Mouse (Mus musculus) gastrocnemius, adult 2 months (tissue): ENCODE data around the gene 5830411N06Rik. TPM values are rescaled to one million over a fixed set of nuclear protein-coding genes. Genes with fewer than 3 reads are reported as not detected.

Experiments used
- DNase-seq: peaks from one replicate; pipeline ENCODE4 v3.0.0; 2022
- H3K27ac ChIP-seq: fragments of 200-600 bp; 2 replicates; pipeline ENCODE4 v1.8.1; 2022; ENCODE audit warnings: mild to moderate bottlenecking
- H3K4me3 ChIP-seq: fragments of 200-600 bp; 2 replicates; pipeline ENCODE4 v1.8.1; 2022; ENCODE audit warnings: mild to moderate bottlenecking, moderate library complexity
- CTCF ChIP-seq: fragments of 200-600 bp; IDR thresholded peaks from 2 replicates; pipeline ENCODE4 v1.8.1; 2022; ENCODE audit warnings: antibody characterized with exemption, mild to moderate bottlenecking, moderate library complexity
- intact Hi-C: fragments of 180-260 bp; cut with DNase I; formaldehyde crosslinking; loops from one replicate; pipeline ENCODE4 v1.15.1; 2025
- long read RNA-seq, 2 experiments: library from polyadenylated mRNA; stranded (forward); transcript quantifications; one replicate each; pipeline ENCODE4 v2.0.0; 2021
- total RNA-seq, 2 experiments: library from RNA; stranded (reverse); gene quantifications; 2 replicates each; pipeline ENCODE4 v1.2.3; 2021

The 5830411N06Rik gene
- total RNA-seq, result not detected
- long read RNA-seq, experiment 1, result 0 reads
- long read RNA-seq, experiment 2, result 0 reads

DNA sequence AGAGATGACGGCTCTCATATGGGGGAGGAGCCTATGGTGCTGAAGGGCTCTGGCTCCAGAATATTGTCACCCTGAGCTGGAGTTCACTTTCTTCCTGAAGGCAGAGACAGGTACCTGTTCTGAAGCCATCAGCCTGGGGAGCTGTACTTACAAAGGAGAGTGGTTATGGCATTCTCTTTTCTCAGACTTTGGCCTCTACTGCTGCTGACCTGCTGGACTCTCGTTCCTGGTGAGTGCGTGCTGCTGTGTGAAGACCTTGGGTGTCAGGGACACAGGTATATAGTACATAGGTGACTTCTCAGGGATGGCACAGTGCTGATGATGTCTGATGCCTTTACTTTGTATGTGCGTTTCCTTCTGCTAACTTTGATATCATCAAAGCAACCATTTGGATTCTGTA is at the start of gene 5830411N06Rik:
Gene 5830411N06Rik, plus strand, starts transcription at position 69 of the 400 bp plus-strand sequence.
- no peak for TF ChIP-seq CTCF
- no peak for DNase-seq
- intact Hi-C loops, result no loop called here
- H3K4me3 ChIP-seq, result no peak within 1 kb of the TSS
- no peak within 1 kb of the TSS for H3K27ac ChIP-seq

DNA sequence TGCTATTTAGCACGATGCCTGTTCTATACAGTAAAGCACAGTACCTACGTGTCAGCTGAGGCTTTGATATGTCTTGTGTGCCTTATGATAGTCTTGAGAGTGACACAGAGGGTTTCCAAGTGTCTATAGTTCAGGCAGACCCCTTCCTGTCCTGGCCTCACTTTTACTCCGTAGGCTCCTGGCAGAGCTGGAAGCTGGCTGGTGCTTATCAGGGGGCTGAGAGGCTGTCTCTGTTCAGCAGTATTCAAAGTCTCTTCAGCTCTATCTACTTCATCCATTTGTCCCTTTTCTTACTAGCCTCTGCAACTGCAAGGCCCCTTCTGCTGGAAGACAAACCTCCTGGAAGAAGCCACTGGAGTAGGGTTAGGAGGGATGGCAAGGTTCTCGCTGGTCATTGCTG is 46.0 kb upstream of the 5830411N06Rik start:
- Histone ChIP-seq H3K4me3 (no peak overlapping the region), H3K27ac (no peak overlapping the region)
- DNase-seq, result no peak
- no peak for TF ChIP-seq CTCF
- intact Hi-C loops, result no loop called here

DNA sequence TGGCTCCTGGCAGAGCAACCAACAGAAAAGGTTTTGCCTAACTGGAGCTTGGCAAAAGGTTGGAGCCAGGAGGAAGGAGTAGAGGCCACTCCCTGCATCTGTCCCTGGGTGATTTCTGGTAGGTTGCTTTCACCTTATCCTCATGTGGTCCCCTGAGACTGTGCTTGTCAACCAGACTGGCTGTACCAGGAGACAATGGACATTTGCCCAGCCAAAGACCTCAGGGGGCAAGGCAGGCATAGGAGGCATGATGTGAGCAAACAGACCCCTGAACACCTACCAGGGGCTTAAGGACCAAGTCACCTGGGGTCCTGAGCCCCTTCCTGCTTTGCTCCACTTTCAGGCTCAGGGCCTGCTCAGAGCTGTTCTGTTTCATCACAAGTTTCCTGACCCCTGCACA is 41.2 kb upstream of the 5830411N06Rik start, which contains the start of gene Olfr524:
Gene Olfr524, minus strand, starts transcription at position 101 of the 400 bp plus-strand sequence.
- no peak for TF ChIP-seq CTCF
- intact Hi-C loops, result no loop called here
- Histone ChIP-seq H3K4me3 (no peak within 1 kb of the TSS), H3K27ac (no peak within 1 kb of the TSS)
- DNase-seq, result no peak

DNA sequence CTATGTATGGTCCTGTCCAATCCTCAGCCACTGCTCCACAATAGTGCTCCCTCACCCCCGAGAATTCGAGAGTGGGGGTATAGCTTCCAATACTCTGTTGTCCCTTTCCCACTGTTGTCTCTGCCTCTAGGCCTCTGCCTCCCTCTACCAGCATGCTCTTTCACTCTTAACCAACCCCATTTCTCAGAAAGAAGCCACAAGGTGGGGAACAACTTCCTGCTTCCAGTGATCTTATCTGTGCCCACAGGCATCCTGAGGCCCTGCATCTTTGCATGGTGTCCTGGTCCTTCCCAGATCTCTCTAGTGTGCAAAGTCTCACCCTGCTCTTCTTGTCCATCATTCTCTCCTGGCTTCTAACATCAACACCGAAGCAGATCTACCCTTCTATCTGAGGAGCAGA is 40.2 kb upstream of the 5830411N06Rik start:
- no peak overlapping the region for H3K4me3 ChIP-seq
- intact Hi-C loops, result no loop called here
- H3K27ac ChIP-seq, result no peak overlapping the region
- TF ChIP-seq CTCF, result no peak
- no peak for DNase-seq

GRCm38 (mm10) chr7:140208153-140208552 is 38.9 kb upstream of the 5830411N06Rik start:
- Histone ChIP-seq H3K27ac (no peak overlapping the region), H3K4me3 (no peak overlapping the region)
- TF ChIP-seq CTCF, result no peak
- no peak for DNase-seq
- intact Hi-C loops, result no loop called here

GRCm38 (mm10) chr7:140208677-140209076 is 38.4 kb upstream of the 5830411N06Rik start:
- intact Hi-C loops, result no loop called here
- no peak overlapping the region for H3K27ac ChIP-seq
- no peak for TF ChIP-seq CTCF
- no peak for DNase-seq
- H3K4me3 ChIP-seq, result no peak overlapping the region

GRCm38 (mm10) chr7:140213841-140214240 is 33.2 kb upstream of the 5830411N06Rik start:
- H3K4me3 ChIP-seq, result no peak overlapping the region
- no peak for TF ChIP-seq CTCF
- no peak for DNase-seq
- no peak overlapping the region for H3K27ac ChIP-seq
- intact Hi-C loops, result no loop called here

DNA sequence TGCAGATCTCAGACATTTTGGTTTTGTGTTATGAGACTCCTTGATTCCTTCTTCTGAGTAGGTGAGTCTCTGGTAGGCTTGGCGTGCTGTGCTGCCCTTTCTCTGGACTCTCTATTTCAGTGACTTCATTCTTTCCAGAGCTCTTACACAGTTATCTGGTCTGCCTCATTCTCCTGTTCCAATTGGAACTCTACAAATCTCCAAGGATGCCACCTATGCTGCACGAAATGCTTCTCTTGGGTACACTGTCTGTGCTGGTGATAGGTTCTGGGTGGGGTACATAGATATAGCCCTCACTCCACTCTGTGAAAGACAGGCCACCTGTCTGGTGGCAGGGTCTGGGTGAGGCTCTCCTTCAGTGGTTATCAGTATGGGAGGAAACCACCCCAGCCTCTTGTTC is 29.1 kb upstream of the 5830411N06Rik start, which contains the start of gene Cd163l1:
Gene Cd163l1, plus strand, starts transcription at position 301 of the 400 bp plus-strand sequence.
- no peak within 1 kb of the TSS for H3K27ac ChIP-seq
- no peak for TF ChIP-seq CTCF
- intact Hi-C loops, result no loop called here

GRCm38 (mm10) chr7:140219268-140219667 is 27.8 kb upstream of the 5830411N06Rik start:
- DNase-seq, result no peak
- TF ChIP-seq CTCF, result no peak
- intact Hi-C loops, result no loop called here
- Histone ChIP-seq H3K4me3 (no peak overlapping the region), H3K27ac (no peak overlapping the region)

More for the DNA sequence above, 29.1 kb upstream of the 5830411N06Rik start, which contains the start of gene Cd163l1:
- DNase-seq, result no peak
- no peak within 1 kb of the TSS for H3K4me3 ChIP-seq

DNA sequence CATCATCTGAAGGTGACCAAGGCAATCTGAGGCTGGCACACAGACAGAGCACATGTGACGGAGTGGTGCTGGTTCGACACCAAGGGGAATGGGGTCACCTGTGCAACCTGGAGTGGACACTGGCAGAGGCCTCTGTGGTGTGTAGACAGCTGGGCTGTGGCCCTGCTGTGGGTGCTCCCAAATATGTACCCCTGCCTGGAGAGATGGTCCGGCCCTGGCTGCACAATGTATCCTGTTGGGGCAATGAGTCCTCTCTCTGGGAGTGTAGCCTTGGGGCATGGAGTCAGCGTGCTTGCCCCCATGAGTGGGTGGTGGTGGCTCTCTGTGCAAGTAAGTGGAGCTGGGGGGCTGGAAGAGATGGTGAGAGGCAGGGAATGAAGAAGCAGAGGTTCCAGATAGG is 26.7 kb upstream of the 5830411N06Rik start:
- no peak for TF ChIP-seq CTCF
- Histone ChIP-seq H3K4me3 (no peak overlapping the region), H3K27ac (no peak overlapping the region)
- intact Hi-C loops, result no loop called here
- no peak for DNase-seq

- H3K27ac ChIP-seq, result no peak overlapping the region
- H3K4me3 ChIP-seq, result no peak overlapping the region
- intact Hi-C loops, result no loop called here
- DNase-seq, result no peak
- no peak for TF ChIP-seq CTCF
These were observed 22.9 kb upstream of the 5830411N06Rik start for GRCm38 (mm10) chr7:140224209-140224608.

GRCm38 (mm10) chr7:140228476-140228875 is 18.6 kb upstream of the 5830411N06Rik start:
- intact Hi-C loops, result no loop called here
- H3K4me3 ChIP-seq, result no peak overlapping the region
- H3K27ac ChIP-seq, result no peak overlapping the region
- TF ChIP-seq CTCF, result no peak
- DNase-seq, result no peak

- intact Hi-C loops, result no loop called here
- DNase-seq, result no peak
- Histone ChIP-seq H3K27ac (no peak overlapping the region), H3K4me3 (no peak overlapping the region)
- no peak for TF ChIP-seq CTCF
These were observed 16.1 kb upstream of the 5830411N06Rik start for GRCm38 (mm10) chr7:140231026-140231425.

- intact Hi-C loops, result no loop called here
- Histone ChIP-seq H3K27ac (no peak overlapping the region), H3K4me3 (no peak overlapping the region)
- no peak for DNase-seq
- no peak for TF ChIP-seq CTCF
These were observed 13.4 kb upstream of the 5830411N06Rik start for GRCm38 (mm10) chr7:140233696-140234095.
